Mouse (Mus musculus): Measurements from ENCODE around the gene Lsr.

Gene Lsr

GRCm38 (mm10) chr7:30973251-30973500 is at the start of gene Lsr:
Lsr (minus strand) TSS chr7:30973464.
- peak in 1 of 2 experiments; percentile 92 for DNase-seq

- peak; percentile 53 to 56 for DNase-seq
These were observed 44.0 kb upstream of the Lsr start for GRCm38 (mm10) chr7:31017104-31017901.

- no peak for DNase-seq
These were observed 39.7 kb upstream of the Lsr start for GRCm38 (mm10) chr7:31012971-31013370.

DNA sequence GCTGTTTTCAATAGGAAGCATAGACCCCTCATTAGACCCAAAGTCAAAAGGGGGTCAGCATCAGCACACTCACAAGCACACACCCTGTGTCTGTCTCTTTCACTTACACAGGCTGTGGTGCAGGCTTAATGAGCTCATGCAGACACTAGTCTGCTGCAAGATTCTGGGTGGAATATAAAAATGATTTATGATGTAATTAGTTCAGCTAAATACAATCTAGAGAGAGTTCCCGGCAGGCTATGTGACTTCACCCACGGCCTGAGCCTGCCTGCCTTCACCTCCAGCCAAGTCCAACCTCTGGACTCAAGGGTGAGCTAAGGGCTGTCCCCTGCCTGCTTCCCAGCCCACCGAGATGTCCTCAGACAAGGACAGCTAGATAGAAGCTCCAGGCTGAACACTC is 35.6 kb upstream of the Lsr start:
- peak in 1 of 2 experiments; percentile 46 for DNase-seq

DNA sequence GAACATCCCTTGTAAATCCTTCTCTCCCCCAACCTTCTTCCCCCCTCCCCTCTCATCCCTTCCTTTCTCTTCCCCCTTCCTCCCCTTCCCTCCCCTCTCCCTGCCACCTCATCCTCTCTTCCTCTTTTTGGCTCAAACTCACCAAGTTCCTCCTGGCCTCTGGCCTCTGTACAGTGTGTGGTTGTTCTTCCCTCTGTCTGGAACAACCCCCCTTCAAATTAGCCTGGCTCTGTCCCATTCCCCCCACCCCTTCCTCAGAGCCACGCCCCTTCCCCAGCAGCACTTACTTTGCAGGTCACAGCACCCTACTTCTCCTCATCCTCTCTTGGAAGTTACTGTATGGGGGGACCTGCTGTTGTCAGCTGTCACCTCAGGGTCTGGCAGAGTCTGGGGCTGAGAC is 34.9 kb upstream of the Lsr start:
- DNase-seq, result no peak

DNA sequence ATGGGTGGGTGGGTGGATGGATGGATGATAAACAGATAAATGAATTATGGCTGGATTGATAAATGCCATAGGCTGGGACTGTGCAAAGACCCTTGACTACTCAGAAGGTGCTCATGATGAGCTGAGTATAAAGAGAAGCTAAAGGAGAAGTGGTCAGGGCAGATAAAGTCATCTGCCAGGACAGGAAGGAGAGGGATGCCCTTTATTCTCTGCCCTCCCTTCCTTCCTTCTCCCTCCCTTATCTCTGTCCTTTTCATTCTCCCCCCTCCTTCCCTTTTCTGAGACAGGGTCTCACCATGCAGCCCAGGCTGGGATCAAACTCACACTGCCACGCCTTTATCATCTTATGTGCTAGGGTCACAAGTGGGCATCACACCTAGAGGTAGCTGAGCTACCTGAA is 34.5 kb upstream of the Lsr start:
- DNase-seq, result no peak

DNA sequence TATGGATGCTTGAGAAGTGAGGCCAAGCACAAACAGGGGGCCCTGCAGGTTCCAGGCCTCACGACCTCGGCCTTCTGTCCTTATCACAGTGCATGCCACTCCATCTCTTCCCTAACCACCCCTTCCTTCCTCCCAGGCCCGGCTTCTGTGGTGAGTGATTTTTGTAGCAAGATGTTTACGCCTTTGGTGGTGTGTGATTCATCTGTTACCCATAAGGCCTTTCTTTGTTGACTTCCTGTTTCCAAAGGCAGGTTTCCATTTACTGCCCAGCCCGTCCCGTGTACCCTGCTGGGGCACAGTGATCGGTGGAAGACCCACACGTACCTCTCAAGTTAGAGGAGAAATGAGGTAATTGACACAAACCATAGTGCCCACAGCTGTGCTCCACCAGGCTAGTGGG is 29.4 kb upstream of the Lsr start:
- peak; percentile 13 to 55 for DNase-seq

- peak; percentile 72 to 78 for DNase-seq
These were observed 27.3 kb upstream of the Lsr start for GRCm38 (mm10) chr7:31000505-31001020.

GRCm38 (mm10) chr7:30996491-30996890 is 23.2 kb upstream of the Lsr start:
- DNase-seq, result no peak

DNA sequence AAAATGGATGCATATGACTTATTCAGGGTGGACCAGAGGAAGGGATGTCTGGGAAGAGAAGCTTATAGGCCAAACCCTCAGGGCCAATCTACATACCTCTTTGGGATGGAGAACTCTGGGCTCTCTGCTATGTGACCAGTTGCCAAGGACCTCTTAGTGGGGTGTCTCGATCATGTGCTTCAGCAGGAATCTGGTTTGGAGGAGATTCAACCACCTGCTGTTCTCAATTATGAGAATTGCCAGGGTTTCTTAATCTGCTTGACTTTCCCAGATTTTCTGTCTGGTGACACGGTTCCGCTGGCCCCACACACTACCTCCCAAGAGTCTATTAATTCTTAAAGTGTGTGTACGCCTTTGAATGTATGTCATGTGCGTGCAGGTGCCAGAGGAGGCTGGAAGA is 20.7 kb upstream of the Lsr start:
- no peak for DNase-seq

- no peak for DNase-seq
These were observed 18.9 kb upstream of the Lsr start for GRCm38 (mm10) chr7:30992148-30992547.

- no peak for DNase-seq
These were observed 15.4 kb upstream of the Lsr start for GRCm38 (mm10) chr7:30988519-30989162.

GRCm38 (mm10) chr7:30985357-30985756 is 12.1 kb upstream of the Lsr start:
- DNase-seq, result no peak

- DNase-seq, result no peak
These were observed 8.4 kb upstream of the Lsr start for GRCm38 (mm10) chr7:30981703-30982102.

GRCm38 (mm10) chr7:30973501-30974289 is 431 bp upstream of the Lsr start, which contains the start of gene Fam187b:
Fam187b (plus strand) TSS chr7:30973790.
- peak; percentile 91 to 94 for DNase-seq

- DNase-seq, result no peak
These were observed 626 bp downstream of the Lsr start for GRCm38 (mm10) chr7:30972426-30973250.

- no peak for DNase-seq
These were observed 1.4 kb downstream of the Lsr start for GRCm38 (mm10) chr7:30971901-30972300.

DNA sequence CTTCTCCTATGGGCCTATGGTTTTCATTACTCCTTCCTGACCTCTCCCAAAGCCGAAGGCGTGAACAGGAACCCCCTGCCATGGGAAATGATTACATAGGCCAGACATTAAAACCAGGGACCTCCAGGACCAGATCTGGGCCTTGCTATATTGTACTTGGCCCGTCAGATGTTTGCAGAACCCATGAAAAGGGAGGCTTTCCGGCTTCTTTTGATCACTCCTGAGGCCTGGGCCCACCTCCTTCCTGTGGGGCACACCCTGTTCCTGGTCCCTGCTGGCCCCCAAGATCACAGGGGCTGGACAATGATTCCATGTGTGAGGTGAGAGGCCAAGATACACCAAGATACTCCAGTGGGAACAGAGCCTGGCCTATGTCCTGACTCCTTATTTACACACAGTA is 4.1 kb downstream of the Lsr start:
- no peak for DNase-seq

GRCm38 (mm10) chr7:30968611-30969010 is 4.7 kb downstream of the Lsr start:
- DNase-seq, result no peak

GRCm38 (mm10) chr7:30966657-30967056 is 6.6 kb downstream of the Lsr start:
- DNase-seq, result no peak

DNA sequence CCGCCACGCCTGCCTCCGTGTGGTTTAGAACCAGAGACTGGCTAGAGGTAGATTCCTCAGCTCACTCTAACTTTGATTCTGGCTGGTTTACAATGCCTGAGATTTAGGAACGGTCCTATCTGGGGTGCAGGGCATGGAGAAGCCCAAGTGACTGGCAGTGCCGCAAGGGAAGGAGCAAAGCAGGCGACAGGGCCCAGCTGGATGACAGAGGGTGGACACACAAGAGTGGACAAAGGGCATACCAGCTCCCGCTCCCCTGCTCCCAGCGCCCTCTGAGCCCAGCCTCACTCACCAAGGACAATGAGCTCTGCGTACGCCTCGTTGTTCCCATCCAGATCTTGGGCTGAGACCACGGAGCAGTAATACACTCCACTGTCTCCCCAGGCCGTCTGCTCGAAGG is 7.6 kb downstream of the Lsr start:
- peak in 1 of 2 experiments; percentile 39 for DNase-seq

GRCm38 (mm10) chr7:30964366-30964765 is 8.9 kb downstream of the Lsr start:
- DNase-seq, result peak in 1 of 2 experiments; percentile 54

GRCm38 (mm10) chr7:30962862-30963261 is 10.4 kb downstream of the Lsr start:
- no peak for DNase-seq
